Mouse (Mus musculus) embryonic fibroblast, embryonic 13.5 days (primary cell): ENCODE data around the gene Gpr18.

Experiments used
- CTCF ChIP-seq: IDR thresholded peaks from 2 replicates; pipeline ENCODE4 v1.5.1; 2011; ENCODE audit warnings: mild to moderate bottlenecking, control low read depth, low read length, moderate library complexity, borderline replicate concordance; ENCODE audit not compliant: insufficient read depth
- POLR2A ChIP-seq: IDR thresholded peaks from 2 replicates; pipeline ENCODE4 v1.6.1; 2011; ENCODE audit warnings: low read depth, mild to moderate bottlenecking, control low read depth, low read length, moderate library complexity

GRCm38 (mm10) chr14:121922016-121922415 lies 6.4 kb upstream of the Gpr18 start:
- no peak for TF ChIP-seq CTCF
- no peak for TF ChIP-seq POLR2A
